Mouse (Mus musculus) lung, embryonic 16.5 days (tissue): Measurements from ENCODE around the gene Alk. TPM values are rescaled to one million over a fixed set of nuclear protein-coding genes. Genes with fewer than 3 reads are reported as not detected.
"Not testable (repeated sequence)": the region's sequence is repeated elsewhere in the genome, so short reads cannot be mapped to it uniquely, and the experiment has no call there.

Experiments used
- ATAC-seq: fragments of 200-750 bp; cut with Nextera tagmentation; 2 replicates; pipeline ENCODE4 v1.8.0; 2017; ENCODE audit warnings: low read depth, mild to moderate bottlenecking, moderate library complexity
- H3K27ac ChIP-seq: fragments of 300-500 bp; sonication (generic); 2 replicates; pipeline ENCODE4 v1.5.1; 2014; ENCODE audit warnings: mild to moderate bottlenecking, control low read depth, low read length
- H3K27me3 ChIP-seq: fragments of 300-500 bp; sonication (generic); 2 replicates; pipeline ENCODE4 v1.6.1; 2014; ENCODE audit warnings: low read depth, low read length, mixed read lengths; ENCODE audit not compliant: control insufficient read depth, insufficient read depth
- H3K36me3 ChIP-seq: fragments of 300-500 bp; sonication (generic); 2 replicates; pipeline ENCODE4 v1.6.1; 2014; ENCODE audit warnings: low read length; ENCODE audit not compliant: control insufficient read depth, insufficient read depth
- H3K4me1 ChIP-seq: fragments of 300-500 bp; sonication (generic); replicated peaks from 2 replicates; pipeline ENCODE4 v1.6.1; 2014; ENCODE audit warnings: low read length, mixed read lengths; ENCODE audit not compliant: control insufficient read depth, insufficient read depth
- H3K4me2 ChIP-seq: fragments of 300-500 bp; sonication (generic); 2 replicates; pipeline ENCODE4 v1.6.1; 2014; ENCODE audit warnings: low read depth, low read length, control low read depth
- H3K4me3 ChIP-seq: fragments of 300-500 bp; sonication (generic); 2 replicates; pipeline ENCODE4 v1.5.1; 2014; ENCODE audit warnings: mild to moderate bottlenecking, low read length, control low read depth
- H3K9ac ChIP-seq: fragments of 300-500 bp; sonication (generic); 2 replicates; pipeline ENCODE4 v1.6.1; 2014; ENCODE audit warnings: low read length, control low read depth
- H3K9me3 ChIP-seq: fragments of 300-500 bp; sonication (generic); 2 replicates; pipeline ENCODE4 v1.6.1; 2016; ENCODE audit warnings: low read length; ENCODE audit not compliant: control insufficient read depth
- WGBS: fragments of 180-500 bp; shearing (Covaris S2); extraction: QIAGEN DNeasy Blood & Tissue Kit; methylation state at CpG from one replicate; pipeline ENCODE4 v1.1.7; 2014; 5-methylcytosine and 5-hydroxymethylcytosine counted together
- polyA plus RNA-seq: library from polyadenylated mRNA; unstranded; fragments of >200 nt; fragmentation: Nextera tagmentation; extraction: Ambion mirVana; gene quantifications from 2 replicates; pipeline ENCODE4 v1.2.1, GENCODE M21; 2015

Gene Alk
- polyA plus RNA-seq, 1 experiment from 2014 or later, result not detected

GRCm38 (mm10) chr17:72510746-72511145 is 93.7 kb downstream of the Alk start:
- ATAC-seq, result 0 out of 2 replicates have a peak, but pooled peaks have one; percentile 21
- no peak overlapping the region for H3K27ac ChIP-seq
- H3K4me2 ChIP-seq, result no peak overlapping the region
- H3K4me3 ChIP-seq, result no peak overlapping the region
- no peaks in the 10 kb centered on the region for H3K9me3 ChIP-seq
- no peaks in the 10 kb centered on the region for H3K36me3 ChIP-seq
- no peak overlapping the region for H3K9ac ChIP-seq
- H3K4me1 ChIP-seq, result 0 out of 2 replicates have a peak, but pooled peaks cover 2% of the 10 kb centered on the region
- no peaks in the 10 kb centered on the region for H3K27me3 ChIP-seq
- WGBS, result 42% methylated on average over 6 of the region's 6 CpGs

- H3K9ac ChIP-seq, result no peak overlapping the region
- H3K4me2 ChIP-seq, result no peak overlapping the region
- peak overlapping the region; percentile 51 for H3K27ac ChIP-seq
- 0 out of 2 replicates have a peak, but pooled peaks cover 2% of the 10 kb centered on the region for H3K4me1 ChIP-seq
- WGBS, result 50% methylated on average over 7 of the region's 7 CpGs
- H3K4me3 ChIP-seq, result no peak overlapping the region
- no peaks in the 10 kb centered on the region for H3K9me3 ChIP-seq
- H3K36me3 ChIP-seq, result no peaks in the 10 kb centered on the region
- no peaks in the 10 kb centered on the region for H3K27me3 ChIP-seq
- ATAC-seq, result peak; percentile 85
Measured at GRCm38 (mm10) chr17:72508678-72509394, 95.6 kb downstream of the Alk start.

- H3K4me1 ChIP-seq, result 0 out of 2 replicates have a peak, but pooled peaks cover 2% of the 10 kb centered on the region
- no peak for ATAC-seq
- no peaks in the 10 kb centered on the region for H3K36me3 ChIP-seq
- H3K27ac ChIP-seq, result no peak overlapping the region
- H3K9ac ChIP-seq, result no peak overlapping the region
- no peaks in the 10 kb centered on the region for H3K27me3 ChIP-seq
- WGBS, result 53% methylated on average over 7 of the region's 7 CpGs
- H3K4me3 ChIP-seq, result no peak overlapping the region
- no peak overlapping the region for H3K4me2 ChIP-seq
- no peaks in the 10 kb centered on the region for H3K9me3 ChIP-seq
Measured at GRCm38 (mm10) chr17:72505213-72505612, 99.2 kb downstream of the Alk start.

- Histone ChIP-seq H3K27ac (no peak overlapping the region), H3K36me3 (no peaks in the 10 kb centered on the region), H3K9me3 (no peaks in the 10 kb centered on the region), H3K4me3 (no peak overlapping the region), H3K27me3 (no peaks in the 10 kb centered on the region), H3K4me1 (0 out of 2 replicates have a peak, but pooled peaks cover 2% of the 10 kb centered on the region), H3K9ac (no peak overlapping the region), H3K4me2 (no peak overlapping the region)
- 73% methylated on average over 6 of the region's 6 CpGs for WGBS
- no peak for ATAC-seq
Measured at GRCm38 (mm10) chr17:72504581-72504980, 99.8 kb downstream of the Alk start.

GRCm38 (mm10) chr17:72495395-72495794 is 109.0 kb downstream of the Alk start:
- no peaks in the 10 kb centered on the region for H3K27me3 ChIP-seq
- WGBS, result 78% methylated on average over 5 of the region's 5 CpGs
- no peak for ATAC-seq

GRCm38 (mm10) chr17:72485623-72486022 is 118.8 kb downstream of the Alk start:
- WGBS, result 71% methylated on average over 4 of the region's 4 CpGs
- no peaks in the 10 kb centered on the region for H3K4me1 ChIP-seq

More at GRCm38 (mm10) chr17:72495395-72495794, 109.0 kb downstream of the Alk start:
- no peak overlapping the region for H3K9ac ChIP-seq
- H3K4me3 ChIP-seq, result no peak overlapping the region
- H3K27ac ChIP-seq, result no peak overlapping the region
- no peak overlapping the region for H3K4me2 ChIP-seq
- no peaks in the 10 kb centered on the region for H3K9me3 ChIP-seq
- no peaks in the 10 kb centered on the region for H3K4me1 ChIP-seq
- H3K36me3 ChIP-seq, result no peaks in the 10 kb centered on the region

GRCm38 (mm10) chr17:72479260-72479659 is 125.2 kb downstream of the Alk start:
- H3K9ac ChIP-seq, H3K27ac ChIP-seq, H3K9me3 ChIP-seq, ATAC-seq, H3K4me1 ChIP-seq, H3K4me2 ChIP-seq, H3K4me3 ChIP-seq, H3K27me3 ChIP-seq, H3K36me3 ChIP-seq: not testable (repeated sequence)
- WGBS, result 85% methylated on average over 7 of the region's 7 CpGs

More at GRCm38 (mm10) chr17:72485623-72486022, 118.8 kb downstream of the Alk start:
- no peak overlapping the region for H3K27ac ChIP-seq
- no peaks in the 10 kb centered on the region for H3K36me3 ChIP-seq
- H3K27me3 ChIP-seq, result no peaks in the 10 kb centered on the region
- no peaks in the 10 kb centered on the region for H3K9me3 ChIP-seq
- no peak overlapping the region for H3K4me2 ChIP-seq
- no peak overlapping the region for H3K4me3 ChIP-seq
- no peak for ATAC-seq
- H3K9ac ChIP-seq, result no peak overlapping the region

GRCm38 (mm10) chr17:72477889-72478405 is 126.5 kb downstream of the Alk start:
- H3K27ac ChIP-seq, result no peak overlapping the region
- H3K4me2 ChIP-seq, result no peak overlapping the region
- ATAC-seq, result no peak
- H3K27me3 ChIP-seq, result no peaks in the 10 kb centered on the region
- no peak overlapping the region for H3K9ac ChIP-seq
- H3K36me3 ChIP-seq, result no peaks in the 10 kb centered on the region
- WGBS, result 56% methylated on average over 5 of the region's 5 CpGs
- no peaks in the 10 kb centered on the region for H3K4me1 ChIP-seq
- no peaks in the 10 kb centered on the region for H3K9me3 ChIP-seq
- H3K4me3 ChIP-seq, result no peak overlapping the region

GRCm38 (mm10) chr17:72476956-72477355 is 127.5 kb downstream of the Alk start:
- no peak overlapping the region for H3K9ac ChIP-seq
- no peaks in the 10 kb centered on the region for H3K27me3 ChIP-seq
- no peaks in the 10 kb centered on the region for H3K36me3 ChIP-seq
- no peaks in the 10 kb centered on the region for H3K9me3 ChIP-seq
- no peak overlapping the region for H3K27ac ChIP-seq
- ATAC-seq, result no peak
- no peak overlapping the region for H3K4me3 ChIP-seq
- H3K4me2 ChIP-seq, result no peak overlapping the region
- 46% methylated on average over 4 of the region's 4 CpGs for WGBS
- H3K4me1 ChIP-seq, result no peaks in the 10 kb centered on the region
